Mouse (Mus musculus): ENCODE results near the gene Abraxas1. TPM values are rescaled to one million over a fixed set of nuclear protein-coding genes. Genes with fewer than 3 reads are reported as not detected.

Gene Abraxas1
- polyA plus RNA-seq, 1 experiment from 2014 or later, result 33.9 TPM

- H3K9ac ChIP-seq, result no peak overlapping the region
- H3K27ac ChIP-seq (ENCODE audit: poor library complexity, severe bottlenecking), result no peak overlapping the region
- WGBS, result 23% methylated on average over 2 of the region's 2 CpGs
- no peaks in the 10 kb centered on the region for H3K4me1 ChIP-seq (replicated peaks)
- H3K36me3 ChIP-seq, result no peaks in the 10 kb centered on the region
- H3K9me3 ChIP-seq (replicated peaks), result no peaks in the 10 kb centered on the region
- H3K4me2 ChIP-seq, result no peak overlapping the region
- no peak for ATAC-seq (ENCODE audit: insufficient number of reproducible peaks, low FRiP score)
- no peaks in the 10 kb centered on the region for H3K27me3 ChIP-seq (replicated peaks)
- no peak overlapping the region for H3K4me3 ChIP-seq
These were observed 5.2 kb upstream of the Abraxas1 start for GRCm38 (mm10) chr5:100825975-100826374.

- Histone ChIP-seq H3K4me2 (no peak overlapping the region), H3K27me3 (replicated peaks) (no peaks in the 10 kb centered on the region), H3K4me3 (no peak overlapping the region), H3K4me1 (replicated peaks) (peaks cover 6% of the 10 kb centered on the region; the same call in 1 of the 2 replicates), H3K27ac (ENCODE audit: poor library complexity, severe bottlenecking) (no peak overlapping the region), H3K36me3 (no peaks in the 10 kb centered on the region), H3K9ac (no peak overlapping the region), H3K9me3 (replicated peaks) (no peaks in the 10 kb centered on the region)
- ATAC-seq (ENCODE audit: insufficient number of reproducible peaks, low FRiP score), result no peak
- 74% methylated on average over 7 of the region's 7 CpGs for WGBS
These were observed 2.1 kb upstream of the Abraxas1 start for GRCm38 (mm10) chr5:100822826-100823225.

GRCm38 (mm10) chr5:100821375-100821774 is 610 bp upstream of the Abraxas1 start:
- ATAC-seq (ENCODE audit: insufficient number of reproducible peaks, low FRiP score), result no peak
- 81% methylated on average over 8 of the region's 8 CpGs for WGBS
- no peaks in the 10 kb centered on the region for H3K27me3 ChIP-seq (replicated peaks)
- H3K4me3 ChIP-seq, result no peak overlapping the region
- H3K4me2 ChIP-seq, result no peak overlapping the region
- peaks cover 4% of the 10 kb centered on the region; the same call in 1 of the 2 replicates for H3K36me3 ChIP-seq
- H3K4me1 ChIP-seq (replicated peaks), result peaks cover 6% of the 10 kb centered on the region; the same call in 1 of the 2 replicates
- no peaks in the 10 kb centered on the region for H3K9me3 ChIP-seq (replicated peaks)
- no peak overlapping the region for H3K27ac ChIP-seq (ENCODE audit: poor library complexity, severe bottlenecking)
- H3K9ac ChIP-seq, result no peak overlapping the region

- 0 out of 2 replicates have a peak, but pooled peaks have one; percentile 54 for ATAC-seq (ENCODE audit: insufficient number of reproducible peaks, low FRiP score)
- peak overlapping the region; percentile 78 for H3K4me3 ChIP-seq
- no peaks in the 10 kb centered on the region for H3K27me3 ChIP-seq (replicated peaks)
- peaks cover 6% of the 10 kb centered on the region; the same call in 1 of the 2 replicates for H3K4me1 ChIP-seq (replicated peaks)
- peak overlapping the region; percentile 90 for H3K9ac ChIP-seq
- peak overlapping the region; percentile 72 for H3K4me2 ChIP-seq
- WGBS, result 29% methylated on average over 16 of the region's 16 CpGs
- H3K36me3 ChIP-seq, result peaks cover 13% of the 10 kb centered on the region
- peak overlapping the region; percentile 81 for H3K27ac ChIP-seq (ENCODE audit: poor library complexity, severe bottlenecking)
- H3K9me3 ChIP-seq (replicated peaks), result no peaks in the 10 kb centered on the region
These were observed 941 bp downstream of the Abraxas1 start for GRCm38 (mm10) chr5:100819568-100820480.

- no peaks in the 10 kb centered on the region for H3K9me3 ChIP-seq (replicated peaks)
- peaks cover 25% of the 10 kb centered on the region for H3K36me3 ChIP-seq
- H3K27me3 ChIP-seq (replicated peaks), result no peaks in the 10 kb centered on the region
- no peak overlapping the region for H3K27ac ChIP-seq (ENCODE audit: poor library complexity, severe bottlenecking)
- no peak for ATAC-seq (ENCODE audit: insufficient number of reproducible peaks, low FRiP score)
- H3K4me1 ChIP-seq (replicated peaks), result peaks cover 6% of the 10 kb centered on the region; the same call in 1 of the 2 replicates
- 73% methylated on average over 4 of the region's 4 CpGs for WGBS
- H3K4me3 ChIP-seq, result no peak overlapping the region
- H3K9ac ChIP-seq, result no peak overlapping the region
- H3K4me2 ChIP-seq, result no peak overlapping the region
These were observed 2.4 kb downstream of the Abraxas1 start for GRCm38 (mm10) chr5:100818341-100818740.

GRCm38 (mm10) chr5:100798165-100798860 is 22.5 kb downstream of the Abraxas1 start, which contains the start of the genes Helq and Mrps18c:
TSS of gene Helq (minus strand) at chr5:100798598.
TSS of gene Mrps18c (plus strand) at chr5:100798627.
- peaks cover 9% of the 10 kb centered on the region for H3K4me1 ChIP-seq (replicated peaks)
- peak within 1 kb of the TSS; percentile 86 for H3K9ac ChIP-seq
- peak; percentile 97 for ATAC-seq (ENCODE audit: insufficient number of reproducible peaks, low FRiP score)
- H3K27ac ChIP-seq (ENCODE audit: poor library complexity, severe bottlenecking), result no peak within 1 kb of the TSS; the same call in 1 of the 2 replicates
- H3K9me3 ChIP-seq (replicated peaks), result no peaks in the 10 kb centered on the region
- peak within 1 kb of the TSS; percentile 94 for H3K4me2 ChIP-seq
- peaks cover 37% of the 10 kb centered on the region for H3K36me3 ChIP-seq
- H3K4me3 ChIP-seq, result peak within 1 kb of the TSS; percentile 84
- H3K27me3 ChIP-seq (replicated peaks), result no peaks in the 10 kb centered on the region
- WGBS, result under 1% methylated on average over 67 of the region's 67 CpGs

GRCm38 (mm10) chr5:100794084-100794483 is 26.7 kb downstream of the Abraxas1 start:
- ATAC-seq (ENCODE audit: insufficient number of reproducible peaks, low FRiP score), result no peak
- H3K27me3 ChIP-seq (replicated peaks), result no peaks in the 10 kb centered on the region
- no peak overlapping the region for H3K9ac ChIP-seq
- H3K36me3 ChIP-seq, result peaks cover 54% of the 10 kb centered on the region
- H3K4me3 ChIP-seq, result no peak overlapping the region
- peaks cover 5% of the 10 kb centered on the region for H3K4me1 ChIP-seq (replicated peaks)
- WGBS, result 79% methylated on average over 5 of the region's 5 CpGs
- no peak overlapping the region for H3K27ac ChIP-seq (ENCODE audit: poor library complexity, severe bottlenecking)
- H3K9me3 ChIP-seq (replicated peaks), result no peaks in the 10 kb centered on the region
- no peak overlapping the region for H3K4me2 ChIP-seq

- no peak overlapping the region for H3K27ac ChIP-seq (ENCODE audit: poor library complexity, severe bottlenecking)
- H3K9me3 ChIP-seq (replicated peaks), result no peaks in the 10 kb centered on the region
- WGBS, result 90% methylated on average over 7 of the region's 7 CpGs
- H3K27me3 ChIP-seq (replicated peaks), result no peaks in the 10 kb centered on the region
- peaks cover 2% of the 10 kb centered on the region for H3K4me1 ChIP-seq (replicated peaks)
- no peak overlapping the region for H3K9ac ChIP-seq
- peaks cover 71% of the 10 kb centered on the region for H3K36me3 ChIP-seq
- no peak overlapping the region for H3K4me3 ChIP-seq
- ATAC-seq (ENCODE audit: insufficient number of reproducible peaks, low FRiP score), result no peak
- no peak overlapping the region for H3K4me2 ChIP-seq
These were observed 28.5 kb downstream of the Abraxas1 start for GRCm38 (mm10) chr5:100792261-100792660.

GRCm38 (mm10) chr5:100787527-100787926 is 33.2 kb downstream of the Abraxas1 start:
- Histone ChIP-seq H3K36me3 (peaks cover 84% of the 10 kb centered on the region), H3K9me3 (replicated peaks) (no peaks in the 10 kb centered on the region), H3K4me1 (replicated peaks) (no peaks in the 10 kb centered on the region), H3K27ac (ENCODE audit: poor library complexity, severe bottlenecking) (no peak overlapping the region), H3K9ac (no peak overlapping the region), H3K4me3 (no peak overlapping the region), H3K4me2 (no peak overlapping the region), H3K27me3 (replicated peaks) (no peaks in the 10 kb centered on the region)
- 92% methylated on average over 9 of the region's 9 CpGs for WGBS
- ATAC-seq (ENCODE audit: insufficient number of reproducible peaks, low FRiP score), result no peak

GRCm38 (mm10) chr5:100779002-100779401 is 41.8 kb downstream of the Abraxas1 start:
- H3K9ac ChIP-seq, result no peak overlapping the region
- peaks cover 7% of the 10 kb centered on the region; the same call in 1 of the 2 replicates for H3K4me1 ChIP-seq (replicated peaks)
- H3K4me2 ChIP-seq, result no peak overlapping the region
- no peak overlapping the region for H3K27ac ChIP-seq (ENCODE audit: poor library complexity, severe bottlenecking)
- ATAC-seq (ENCODE audit: insufficient number of reproducible peaks, low FRiP score), result no peak
- WGBS, result 93% methylated on average over 13 of the region's 13 CpGs
- H3K9me3 ChIP-seq (replicated peaks), result no peaks in the 10 kb centered on the region
- H3K4me3 ChIP-seq, result no peak overlapping the region
- no peaks in the 10 kb centered on the region for H3K27me3 ChIP-seq (replicated peaks)
- H3K36me3 ChIP-seq, result peaks cover 64% of the 10 kb centered on the region

- WGBS, result 66% methylated on average over 5 of the region's 5 CpGs
- no peak overlapping the region for H3K27ac ChIP-seq (ENCODE audit: poor library complexity, severe bottlenecking)
- no peak overlapping the region for H3K4me3 ChIP-seq
- no peaks in the 10 kb centered on the region for H3K27me3 ChIP-seq (replicated peaks)
- H3K9me3 ChIP-seq (replicated peaks), result no peaks in the 10 kb centered on the region
- no peak overlapping the region for H3K4me2 ChIP-seq
- peaks cover 7% of the 10 kb centered on the region; the same call in 1 of the 2 replicates for H3K4me1 ChIP-seq (replicated peaks)
- ATAC-seq (ENCODE audit: insufficient number of reproducible peaks, low FRiP score), result no peak
- H3K36me3 ChIP-seq, result peaks cover 57% of the 10 kb centered on the region
- no peak overlapping the region for H3K9ac ChIP-seq
These were observed 43.9 kb downstream of the Abraxas1 start for GRCm38 (mm10) chr5:100776900-100777299.
